Mouse (Mus musculus) liver, embryonic 15.5 days (tissue): ENCODE measurements around the gene Cacna1c. TPM values are rescaled to one million over a fixed set of nuclear protein-coding genes. Genes with fewer than 3 reads are reported as not detected.

Source experiments
- ATAC-seq: fragments of 200-750 bp; cut with Nextera tagmentation; 2 replicates; pipeline ENCODE4 v1.8.0; 2017; ENCODE audit warnings: moderate number of reproducible peaks, mild to moderate bottlenecking, moderate library complexity; ENCODE audit not compliant: insufficient read depth
- H3K27ac ChIP-seq: fragments of 300-500 bp; sonication (generic); replicated peaks from 2 replicates; pipeline ENCODE4 v1.5.1; 2015; ENCODE audit warnings: mild to moderate bottlenecking, inconsistent platforms
- H3K27me3 ChIP-seq: fragments of 300-500 bp; sonication (generic); 2 replicates; pipeline ENCODE4 v1.6.1; 2015; ENCODE audit warnings: mild to moderate bottlenecking, inconsistent platforms
- H3K36me3 ChIP-seq: fragments of 300-500 bp; sonication (generic); replicated peaks from 2 replicates; pipeline ENCODE4 v1.6.1; 2015; ENCODE audit warnings: moderate library complexity, mild to moderate bottlenecking, inconsistent platforms
- H3K4me1 ChIP-seq: fragments of 300-500 bp; sonication (generic); replicated peaks from 2 replicates; pipeline ENCODE4 v1.6.1; 2015; ENCODE audit warnings: inconsistent platforms
- H3K4me2 ChIP-seq: fragments of 300-500 bp; sonication (generic); 2 replicates; pipeline ENCODE4 v1.6.1; 2015; ENCODE audit warnings: moderate library complexity, mild to moderate bottlenecking, inconsistent platforms
- H3K4me3 ChIP-seq: fragments of 300-500 bp; sonication (generic); replicated peaks from 2 replicates; pipeline ENCODE4 v1.5.1; 2015; ENCODE audit warnings: mild to moderate bottlenecking, inconsistent platforms
- H3K9ac ChIP-seq: fragments of 300-500 bp; sonication (generic); 2 replicates; pipeline ENCODE4 v1.6.1; 2015; ENCODE audit warnings: moderate library complexity, mild to moderate bottlenecking, inconsistent platforms
- H3K9me3 ChIP-seq: fragments of 300-500 bp; sonication (generic); replicated peaks from 2 replicates; pipeline ENCODE4 v1.6.1; 2016; ENCODE audit warnings: inconsistent platforms
- WGBS: fragments of 180-500 bp; shearing (Covaris S2); methylation state at CpG from one replicate; pipeline ENCODE4 v1.1.7; 2015; ENCODE audit warnings: mixed read lengths; ENCODE audit not compliant: insufficient replicate concordance; 5-methylcytosine and 5-hydroxymethylcytosine counted together
- polyA plus RNA-seq: library from polyadenylated mRNA; unstranded; fragments of >200 nt; fragmentation: Nextera tagmentation; extraction: Ambion mirVana; gene quantifications from 2 replicates; pipeline ENCODE4 v1.2.1, GENCODE M21; 2015

The Cacna1c gene
- polyA plus RNA-seq, 1 experiment from 2014 or later = 0.41 TPM

DNA sequence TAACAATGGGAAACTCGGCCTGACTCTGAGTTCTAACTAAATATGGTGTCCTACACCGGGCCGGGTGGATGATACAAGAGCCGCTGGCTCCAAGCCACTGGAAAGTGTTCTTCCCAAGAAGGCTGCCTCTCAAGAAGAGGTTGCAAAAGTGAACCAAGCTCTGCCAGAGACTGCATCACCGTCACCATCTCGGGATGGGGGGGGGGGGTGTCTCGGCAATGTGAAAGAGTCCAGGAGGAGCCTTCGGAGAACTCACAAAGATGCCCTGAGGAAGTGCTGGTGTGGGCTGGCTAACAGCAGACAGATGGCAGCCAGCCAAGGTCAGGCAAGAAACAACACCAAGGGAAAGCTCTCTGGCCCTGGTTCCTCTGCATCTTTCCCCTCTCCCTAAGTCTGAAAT lies 107.0 kb downstream of the Cacna1c start:
- 68% methylated on average over 8 of the region's 8 CpGs for WGBS
- Histone ChIP-seq H3K4me3 (no peak overlapping the region), H3K4me2 (no peak overlapping the region), H3K27ac (no peak overlapping the region), H3K27me3 (peaks cover 9% of the 10 kb centered on the region; the same call in 1 of the 2 replicates), H3K4me1 (no peaks in the 10 kb centered on the region), H3K9ac (no peak overlapping the region), H3K36me3 (no peaks in the 10 kb centered on the region), H3K9me3 (no peaks in the 10 kb centered on the region)
- no peak for ATAC-seq

DNA sequence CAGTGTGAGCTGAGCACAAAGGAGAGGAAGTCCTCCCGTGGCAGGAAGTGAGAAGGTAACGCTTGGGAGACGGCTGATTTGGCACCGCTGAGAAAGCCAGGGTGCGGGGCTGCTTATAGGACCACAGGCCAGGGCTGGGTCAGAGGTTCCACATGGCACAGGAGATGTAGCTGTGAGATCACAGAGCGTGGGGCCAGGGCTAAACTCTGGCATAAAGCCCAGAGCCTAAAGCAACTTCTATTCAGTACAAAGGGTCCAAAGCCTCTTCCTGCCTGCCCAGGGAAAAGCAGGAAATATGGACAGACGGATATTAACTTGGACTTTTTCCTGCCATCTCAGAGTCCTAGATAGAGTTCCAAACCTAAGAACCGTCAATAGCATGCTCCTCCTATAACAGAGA lies 107.8 kb downstream of the Cacna1c start:
- Histone ChIP-seq H3K4me2 (no peak overlapping the region), H3K4me1 (no peaks in the 10 kb centered on the region), H3K36me3 (no peaks in the 10 kb centered on the region), H3K4me3 (no peak overlapping the region), H3K9me3 (no peaks in the 10 kb centered on the region), H3K27me3 (peaks cover 11% of the 10 kb centered on the region; the same call in 1 of the 2 replicates), H3K27ac (no peak overlapping the region), H3K9ac (no peak overlapping the region)
- 36% methylated on average over 8 of the region's 8 CpGs for WGBS
- no peak for ATAC-seq

DNA sequence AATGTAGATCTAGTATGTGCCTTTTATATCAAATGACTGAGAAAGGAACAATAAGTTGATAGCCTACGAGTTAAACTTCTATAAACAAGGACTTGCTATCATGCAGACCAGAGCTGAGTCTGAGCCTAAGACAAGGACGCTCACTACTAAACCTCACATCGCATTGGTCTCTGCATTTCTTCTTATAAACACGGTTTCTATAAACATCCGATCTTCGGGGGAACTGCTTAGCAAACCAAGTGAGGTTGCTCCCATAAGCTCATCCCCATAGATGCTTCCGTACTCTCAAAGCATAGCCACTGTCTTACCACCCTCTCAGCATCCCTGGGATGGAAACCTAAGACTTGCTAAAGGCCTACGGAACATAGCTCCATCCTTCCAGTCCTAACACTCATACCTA lies 108.3 kb downstream of the Cacna1c start:
- Histone ChIP-seq H3K36me3 (no peaks in the 10 kb centered on the region), H3K4me2 (no peak overlapping the region), H3K27me3 (peaks cover 11% of the 10 kb centered on the region; the same call in 1 of the 2 replicates), H3K27ac (no peak overlapping the region), H3K9ac (no peak overlapping the region), H3K4me1 (no peaks in the 10 kb centered on the region), H3K9me3 (no peaks in the 10 kb centered on the region), H3K4me3 (no peak overlapping the region)
- 70% methylated on average over 8 of the region's 8 CpGs for WGBS
- ATAC-seq = no peak

DNA sequence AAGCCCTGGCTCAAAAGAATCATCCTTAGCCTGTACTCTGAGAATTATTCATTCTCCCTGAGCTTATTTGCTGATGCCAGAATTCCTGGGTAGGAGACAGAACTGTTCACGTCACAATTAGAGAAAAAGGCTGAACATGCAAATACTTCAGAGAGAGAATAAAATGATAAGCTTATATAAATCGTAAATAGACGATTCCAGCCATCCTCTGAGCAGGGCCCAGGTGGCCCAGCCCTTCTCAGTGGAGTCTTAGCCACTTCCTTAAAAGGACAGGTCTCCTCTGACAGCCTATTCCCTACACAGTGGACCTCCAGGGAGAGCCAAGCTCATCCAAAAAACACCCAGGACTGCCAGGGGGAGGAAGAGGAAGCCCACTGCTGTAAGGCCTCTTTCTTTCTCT lies 110.4 kb downstream of the Cacna1c start:
- Histone ChIP-seq H3K4me2 (no peak overlapping the region), H3K36me3 (no peaks in the 10 kb centered on the region), H3K27me3 (peaks cover 11% of the 10 kb centered on the region; the same call in 1 of the 2 replicates), H3K27ac (no peak overlapping the region), H3K9me3 (no peaks in the 10 kb centered on the region), H3K4me1 (no peaks in the 10 kb centered on the region), H3K9ac (no peak overlapping the region), H3K4me3 (no peak overlapping the region)
- whole genome bisulfite sequencing = 43% methylated on average over 3 of the region's 3 CpGs
- no peak for ATAC-seq

DNA sequence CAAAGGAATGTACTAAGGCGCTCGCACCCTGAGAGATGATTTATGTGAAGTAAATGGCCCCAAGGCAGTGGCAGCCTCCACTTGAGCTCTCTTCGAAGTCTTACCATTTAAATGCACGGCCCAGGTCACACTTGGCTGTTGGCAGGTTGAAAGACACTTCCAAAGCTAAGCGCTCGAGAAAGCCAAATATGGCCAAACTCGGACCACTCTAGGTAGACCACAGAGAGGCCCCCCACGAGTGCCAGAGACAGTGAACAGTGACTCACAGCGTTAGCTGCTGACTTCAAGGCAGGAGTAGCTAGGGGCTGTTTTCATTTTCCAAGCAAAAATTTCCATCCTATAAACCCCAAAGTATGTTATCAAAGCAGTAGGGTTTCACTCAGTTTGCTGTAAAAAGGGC lies 111.7 kb downstream of the Cacna1c start:
- H3K9ac ChIP-seq = no peak overlapping the region
- no peak overlapping the region for H3K27ac ChIP-seq
- no peaks in the 10 kb centered on the region for H3K36me3 ChIP-seq
- no peaks in the 10 kb centered on the region for H3K9me3 ChIP-seq
- no peak overlapping the region for H3K4me3 ChIP-seq
- peaks cover 11% of the 10 kb centered on the region; the same call in 1 of the 2 replicates for H3K27me3 ChIP-seq
- H3K4me1 ChIP-seq = no peaks in the 10 kb centered on the region
- H3K4me2 ChIP-seq = no peak overlapping the region
- WGBS = 63% methylated on average over 9 of the region's 9 CpGs
- no peak for ATAC-seq

DNA sequence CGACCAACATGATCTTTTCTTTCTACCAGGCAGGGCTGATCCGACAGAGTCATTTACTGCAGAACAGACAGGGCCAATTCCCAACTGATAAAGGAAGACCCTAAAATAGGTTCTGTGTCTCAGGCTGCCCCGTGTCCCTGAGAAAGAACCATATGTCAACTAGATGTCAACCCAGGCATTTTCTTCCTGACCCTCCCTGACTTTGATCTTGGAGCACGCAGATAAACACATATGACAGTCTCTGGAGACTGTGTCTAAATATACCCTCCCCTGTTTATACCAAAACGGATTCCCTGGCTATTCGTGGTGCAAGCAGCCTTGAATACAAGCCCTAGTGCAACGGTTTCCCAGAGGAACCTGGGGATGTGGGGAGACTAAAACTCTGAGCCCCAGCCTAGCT lies 112.7 kb downstream of the Cacna1c start:
- no peaks in the 10 kb centered on the region for H3K36me3 ChIP-seq
- no peak overlapping the region for H3K4me3 ChIP-seq
- no peak overlapping the region for H3K9ac ChIP-seq
- no peaks in the 10 kb centered on the region for H3K4me1 ChIP-seq
- peaks cover 5% of the 10 kb centered on the region; the same call in 1 of the 2 replicates for H3K27me3 ChIP-seq
- H3K27ac ChIP-seq = no peak overlapping the region
- no peaks in the 10 kb centered on the region for H3K9me3 ChIP-seq
- 42% methylated on average over 7 of the region's 7 CpGs for WGBS
- no peak overlapping the region for H3K4me2 ChIP-seq
- no peak for ATAC-seq

DNA sequence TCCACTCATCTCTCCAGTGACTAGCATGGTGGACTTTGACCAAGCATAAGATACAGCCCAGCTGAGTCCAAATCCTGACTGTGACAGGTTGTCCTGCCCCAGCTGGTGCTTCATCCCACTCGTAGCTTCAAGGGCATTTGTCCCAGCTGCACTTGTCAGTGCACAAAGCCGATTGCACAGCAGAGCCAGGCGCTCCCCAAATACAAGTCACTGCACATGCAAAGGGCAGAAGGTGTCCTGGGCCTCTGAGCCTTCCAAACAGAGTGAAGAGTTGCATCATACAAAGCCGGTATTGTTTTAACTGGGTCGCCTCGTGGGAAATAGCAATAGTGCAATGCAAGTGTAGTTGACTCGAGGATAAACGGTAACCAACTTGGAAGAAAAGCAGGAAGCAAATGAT lies 113.6 kb downstream of the Cacna1c start:
- no peak overlapping the region for H3K4me3 ChIP-seq
- no peak for ATAC-seq
- WGBS = 60% methylated on average over 8 of the region's 8 CpGs
- peaks cover 5% of the 10 kb centered on the region; the same call in 1 of the 2 replicates for H3K27me3 ChIP-seq
- H3K9ac ChIP-seq = no peak overlapping the region
- no peaks in the 10 kb centered on the region for H3K36me3 ChIP-seq
- no peaks in the 10 kb centered on the region for H3K9me3 ChIP-seq
- no peak overlapping the region for H3K27ac ChIP-seq
- no peaks in the 10 kb centered on the region for H3K4me1 ChIP-seq
- H3K4me2 ChIP-seq = no peak overlapping the region

DNA sequence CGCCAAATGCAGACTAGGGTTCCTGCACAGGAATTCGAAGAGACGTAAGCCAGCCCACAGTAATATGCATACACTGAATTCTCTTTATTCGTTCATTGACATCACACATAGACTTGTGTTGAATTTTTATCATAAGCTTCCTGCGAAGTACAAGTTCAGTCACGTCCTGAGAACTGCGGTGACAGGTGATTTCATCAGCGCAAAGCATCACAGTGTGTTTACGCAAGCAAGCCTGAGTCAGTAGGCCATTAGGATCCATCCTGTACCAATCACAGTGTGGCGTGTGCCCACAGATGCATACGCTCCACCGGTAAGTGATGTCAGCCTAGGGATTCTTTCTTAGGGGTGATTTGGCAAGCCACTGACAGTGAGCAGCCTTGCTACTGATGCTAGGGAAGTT lies 114.6 kb downstream of the Cacna1c start:
- no peak for ATAC-seq
- WGBS = 81% methylated on average over 12 of the region's 12 CpGs

DNA sequence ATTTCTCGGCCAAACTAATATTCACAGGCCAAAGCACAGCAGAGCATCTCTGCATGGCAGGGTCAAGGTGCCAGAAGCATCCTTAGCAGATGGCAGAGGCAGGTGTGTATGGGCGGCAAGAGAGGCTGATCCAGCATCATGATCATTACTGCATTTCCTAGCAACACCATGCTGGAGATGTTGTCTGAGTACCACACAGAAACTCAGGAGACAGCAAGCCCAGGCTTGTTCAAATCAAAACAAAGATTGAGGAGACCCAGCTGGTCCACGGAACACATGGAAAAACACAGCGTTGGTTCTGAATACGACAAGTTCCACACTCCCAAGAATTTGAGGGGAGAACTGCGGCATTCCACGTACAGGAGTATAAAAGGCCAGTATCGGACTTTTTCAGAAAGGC lies 116.6 kb downstream of the Cacna1c start:
- no peak overlapping the region for H3K27ac ChIP-seq
- no peaks in the 10 kb centered on the region for H3K4me1 ChIP-seq
- 70% methylated on average over 8 of the region's 8 CpGs for WGBS
- no peak overlapping the region for H3K9ac ChIP-seq
- no peak overlapping the region for H3K4me2 ChIP-seq
- H3K36me3 ChIP-seq = no peaks in the 10 kb centered on the region
- no peaks in the 10 kb centered on the region for H3K9me3 ChIP-seq
- H3K27me3 ChIP-seq = peaks cover 5% of the 10 kb centered on the region; the same call in 1 of the 2 replicates
- H3K4me3 ChIP-seq = no peak overlapping the region
- ATAC-seq = no peak

More for the DNA sequence above, 114.6 kb downstream of the Cacna1c start:
- Histone ChIP-seq H3K4me3 (no peak overlapping the region), H3K4me1 (no peaks in the 10 kb centered on the region), H3K27me3 (peaks cover 5% of the 10 kb centered on the region; the same call in 1 of the 2 replicates), H3K9me3 (no peaks in the 10 kb centered on the region), H3K27ac (no peak overlapping the region), H3K9ac (no peak overlapping the region), H3K36me3 (no peaks in the 10 kb centered on the region), H3K4me2 (no peak overlapping the region)

DNA sequence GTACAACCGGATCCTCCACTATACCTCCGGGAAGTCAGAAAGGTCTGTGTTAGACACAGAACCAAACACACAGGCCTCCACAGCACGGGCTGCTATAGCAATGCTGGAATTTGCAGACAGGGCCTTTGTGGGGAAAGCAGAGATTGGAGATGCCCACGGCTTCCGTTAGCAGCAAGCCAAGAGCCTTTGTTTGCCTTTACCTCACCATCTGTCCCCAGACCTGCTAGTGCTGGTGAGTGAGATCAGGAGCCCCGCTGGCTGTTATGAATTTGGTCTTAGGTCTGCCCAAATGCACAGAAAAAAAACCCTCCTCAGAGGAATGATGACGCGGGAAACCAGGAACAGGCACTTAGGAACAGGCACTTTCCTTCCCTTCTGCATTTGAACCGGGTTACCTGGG lies 117.3 kb downstream of the Cacna1c start:
- WGBS = 59% methylated on average over 9 of the region's 9 CpGs
- Histone ChIP-seq H3K36me3 (no peaks in the 10 kb centered on the region), H3K4me2 (no peak overlapping the region), H3K9me3 (no peaks in the 10 kb centered on the region), H3K27ac (no peak overlapping the region), H3K27me3 (no peaks in the 10 kb centered on the region; the same call in 1 of the 2 replicates), H3K4me1 (no peaks in the 10 kb centered on the region), H3K4me3 (no peak overlapping the region), H3K9ac (no peak overlapping the region)
- ATAC-seq = no peak

DNA sequence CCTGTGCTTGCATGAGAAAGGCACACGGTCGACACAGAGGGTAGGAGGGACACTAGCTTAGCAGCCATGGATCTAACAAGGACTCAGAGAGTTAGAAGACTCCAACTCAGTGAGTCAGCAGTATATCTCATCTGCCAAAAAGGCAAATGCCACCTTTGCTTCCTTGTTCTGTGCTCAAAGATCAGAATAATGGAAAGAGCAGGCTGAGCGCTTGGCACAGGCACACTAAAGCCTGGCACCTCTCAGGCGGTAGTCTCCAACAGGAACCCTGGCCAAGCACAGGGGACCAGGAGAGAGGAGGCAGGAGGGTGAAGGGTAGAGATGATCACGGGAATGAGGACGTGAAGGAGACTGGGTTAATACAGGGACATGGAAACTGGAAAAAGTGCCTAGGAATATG lies 119.0 kb downstream of the Cacna1c start:
- Histone ChIP-seq H3K36me3 (no peaks in the 10 kb centered on the region), H3K4me1 (no peaks in the 10 kb centered on the region), H3K27ac (no peak overlapping the region), H3K4me3 (no peak overlapping the region), H3K27me3 (no peaks in the 10 kb centered on the region; the same call in 1 of the 2 replicates), H3K9ac (no peak overlapping the region), H3K9me3 (no peaks in the 10 kb centered on the region), H3K4me2 (no peak overlapping the region)
- ATAC-seq = no peak
- 63% methylated on average over 6 of the region's 6 CpGs for WGBS

DNA sequence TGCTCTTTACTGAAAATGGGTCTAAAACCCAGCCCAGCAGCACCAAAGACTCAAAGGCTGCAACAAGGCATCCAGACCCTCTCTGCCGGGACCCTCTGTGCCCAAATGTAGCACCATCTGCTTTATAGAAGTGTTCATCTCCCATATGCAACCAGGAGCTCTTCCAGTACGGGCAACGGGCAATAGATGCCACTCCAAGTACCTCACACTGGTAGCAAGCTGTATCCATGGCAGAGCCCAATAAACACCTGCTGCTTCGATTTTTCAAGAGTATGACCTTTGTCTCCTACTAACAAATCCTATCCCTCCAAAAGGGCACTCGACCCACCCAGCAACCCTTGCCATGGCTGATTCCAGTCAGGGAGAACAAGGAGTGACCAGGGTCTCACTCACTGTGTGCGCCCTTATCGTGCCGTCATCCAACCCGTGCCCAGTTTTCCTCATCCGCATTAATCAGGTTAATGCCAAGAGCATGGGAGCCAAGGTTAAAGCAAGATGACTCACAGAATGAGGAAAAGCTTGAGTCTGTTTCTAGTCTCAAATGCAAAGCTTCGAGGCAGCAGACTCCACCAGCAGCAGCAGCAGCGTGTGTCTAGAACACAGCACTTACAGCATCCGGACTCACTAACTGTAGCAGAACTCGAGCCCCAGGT lies 122.7 kb downstream of the Cacna1c start:
- ATAC-seq = no peak
- H3K9ac ChIP-seq = no peak overlapping the region

More for the DNA sequence above, 122.7 kb downstream of the Cacna1c start:
- Histone ChIP-seq H3K27me3 (peaks cover 6% of the 10 kb centered on the region; the same call in 1 of the 2 replicates), H3K9me3 (no peaks in the 10 kb centered on the region), H3K4me3 (no peak overlapping the region), H3K36me3 (no peaks in the 10 kb centered on the region), H3K4me1 (no peaks in the 10 kb centered on the region), H3K27ac (no peak overlapping the region), H3K4me2 (no peak overlapping the region)
- 69% methylated on average over 14 of the region's 14 CpGs for WGBS
